Mouse (Mus musculus): Measurements from ENCODE around the gene Gm4871. TPM values are rescaled to one million over a fixed set of nuclear protein-coding genes. Genes with fewer than 3 reads are reported as not detected.
"Not testable (repeated sequence)": the region's sequence is repeated elsewhere in the genome, so short reads cannot be mapped to it uniquely, and the experiment has no call there.

Gene Gm4871
- not detected for total RNA-seq (2021)
- long read RNA-seq, experiment 1, result 0 reads
- long read RNA-seq, experiment 2, result 0 reads

GRCm38 (mm10) chr5:145032391-145032790 lies at the start of gene Gm4871:
Gene Gm4871, minus strand, starts transcription at chr5:145032754.
- peak in 1 of 2 experiments; percentile 22 for DNase-seq (ENCODE audit: low spot score in 2 of 2)

GRCm38 (mm10) chr5:145081866-145082613 lies 49.5 kb upstream of the Gm4871 start:
- DNase-seq (ENCODE audit: low spot score in 2 of 2), result no peak

GRCm38 (mm10) chr5:145075081-145075480 lies 42.5 kb upstream of the Gm4871 start:
- DNase-seq (ENCODE audit: low spot score in 2 of 2), result no peak

- DNase-seq (ENCODE audit: low spot score in 2 of 2), result no peak
Observed at GRCm38 (mm10) chr5:145071342-145071741, 38.8 kb upstream of the Gm4871 start.

GRCm38 (mm10) chr5:145069707-145070106 lies 37.2 kb upstream of the Gm4871 start:
- DNase-seq (ENCODE audit: low spot score in 2 of 2), result peak; percentile 67 to 77

- DNase-seq (ENCODE audit: low spot score in 2 of 2), result no peak
Observed at GRCm38 (mm10) chr5:145068863-145069262, 36.3 kb upstream of the Gm4871 start.

GRCm38 (mm10) chr5:145064765-145065340 lies 32.3 kb upstream of the Gm4871 start:
- no peak for DNase-seq (ENCODE audit: low spot score in 2 of 2)

GRCm38 (mm10) chr5:145059524-145059923 lies 27.0 kb upstream of the Gm4871 start:
- no peak for DNase-seq (ENCODE audit: low spot score in 2 of 2)

GRCm38 (mm10) chr5:145058722-145059121 lies 26.2 kb upstream of the Gm4871 start:
- DNase-seq (ENCODE audit: low spot score in 2 of 2), result no peak

GRCm38 (mm10) chr5:145057907-145058306 lies 25.4 kb upstream of the Gm4871 start:
- no peak for DNase-seq (ENCODE audit: low spot score in 2 of 2)

GRCm38 (mm10) chr5:145054187-145054586 lies 21.6 kb upstream of the Gm4871 start:
- not testable (repeated sequence) for DNase-seq (ENCODE audit: low spot score in 2 of 2)

GRCm38 (mm10) chr5:145042690-145043089 lies 10.1 kb upstream of the Gm4871 start, which contains the start of gene 1700018F24Rik:
Gene 1700018F24Rik, plus strand, starts transcription at chr5:145042990.
- not testable (repeated sequence) for DNase-seq (ENCODE audit: low spot score in 2 of 2)

- DNase-seq (ENCODE audit: low spot score in 2 of 2), result peak in 1 of 2 experiments; percentile 28
Observed at GRCm38 (mm10) chr5:145041628-145042027, 9.1 kb upstream of the Gm4871 start.

GRCm38 (mm10) chr5:145030476-145030875 lies 2.1 kb downstream of the Gm4871 start:
- not testable (repeated sequence) for DNase-seq (ENCODE audit: low spot score in 2 of 2)

- DNase-seq (ENCODE audit: low spot score in 2 of 2), result not testable (repeated sequence)
Observed at GRCm38 (mm10) chr5:145020712-145021111, 11.8 kb downstream of the Gm4871 start.

GRCm38 (mm10) chr5:145020254-145020653 lies 12.3 kb downstream of the Gm4871 start:
- not testable (repeated sequence) for DNase-seq (ENCODE audit: low spot score in 2 of 2)

GRCm38 (mm10) chr5:145016761-145017160 lies 15.8 kb downstream of the Gm4871 start:
- DNase-seq (ENCODE audit: low spot score in 2 of 2), result not testable (repeated sequence)

- DNase-seq (ENCODE audit: low spot score in 2 of 2), result no peak
Observed at GRCm38 (mm10) chr5:145014278-145014677, 18.3 kb downstream of the Gm4871 start.

- no peak for DNase-seq (ENCODE audit: low spot score in 2 of 2)
Observed at GRCm38 (mm10) chr5:145008878-145009659, 23.5 kb downstream of the Gm4871 start.

GRCm38 (mm10) chr5:145005596-145005995 lies 27.0 kb downstream of the Gm4871 start:
- peak in 1 of 2 experiments; percentile 20 for DNase-seq (ENCODE audit: low spot score in 2 of 2)

GRCm38 (mm10) chr5:145004495-145004894 lies 28.1 kb downstream of the Gm4871 start:
- DNase-seq (ENCODE audit: low spot score in 2 of 2), result no peak

Measured in adrenal gland, adult 18-20 months (tissue).